Mouse (Mus musculus) stomach, postnatal 0 days (tissue): ENCODE measurements at regions not wholly inside any gene's neighbourhood (a gene's known extent, or its start where the extent isn't known, plus 50 kb on each side); places are given as distances from the start of the nearest gene placed in this dataset.

Experiments used
- CTCF ChIP-seq: IDR thresholded peaks from 2 replicates; pipeline ENCODE4 v1.5.1; 2016; ENCODE audit warnings: antibody characterized with exemption, low read depth, mild to moderate bottlenecking, moderate library complexity
- EP300 ChIP-seq: optimal IDR thresholded peaks from 2 replicates; pipeline ENCODE3; 2016; ENCODE audit warnings: antibody characterized with exemption

- no peak for TF ChIP-seq EP300
- no peak for TF ChIP-seq CTCF
These were observed 147.0 kb downstream of the Ppp1r3a start for GRCm38 (mm10) chr6:14608076-14608475.
